In genomic region chr7:120671271-120671670, GRCm38 (mm10) we compare ENCODE assay signal across 13 mouse cellular contexts. TPM values are rescaled to one million over a fixed set of nuclear protein-coding genes. Genes with fewer than 3 reads are reported as not detected.
"Had no signal": no experiment of that assay in that cellular context is flagged by ENCODE, and none has a peak within 500 bp of the region (broad histone marks: within the 10 kb centered on the region; RNA-seq: fewer than 3 reads in every experiment).

No protein-coding gene starts in this region.

- H3K4me2 ChIP-seq: liver, embryonic 11.5 days; liver, embryonic 15.5 days; midbrain, embryonic 13.5 days had no signal

- H3K4me3 ChIP-seq: left cerebral cortex, adult 2 months; limb, embryonic 10.5 days; liver, embryonic 15.5 days; midbrain, embryonic 13.5 days had no signal

- H3K27ac ChIP-seq: left cerebral cortex, adult 2 months; limb, embryonic 10.5 days; liver, embryonic 15.5 days; midbrain, embryonic 13.5 days had no signal

- H3K36me3 ChIP-seq: limb, embryonic 10.5 days; liver, embryonic 15.5 days; midbrain, embryonic 13.5 days had no signal

- H3K27me3 ChIP-seq: midbrain, embryonic 13.5 days had no signal

- H3K9me3 ChIP-seq: limb, embryonic 10.5 days; liver, embryonic 15.5 days; midbrain, embryonic 13.5 days had no signal

- DNase-seq: lung, adult 2 months; retina, postnatal 1 day; right cerebral cortex, postnatal 4 days; spleen, adult 18-20 months; thymus, adult 18-20 months; thymus, postnatal 14 days had no signal

- H3K9ac ChIP-seq: liver, embryonic 15.5 days; midbrain, embryonic 13.5 days had no signal

- ATAC-seq: midbrain, embryonic 13.5 days had no signal

RNA-seq across cellular contexts. Expression of gene Pdzd9, which starts 1.1 kb away (rescaled TPM):
- total RNA-seq: layer of hippocampus, postnatal 25 days; left cerebral cortex, adult 2 months; neutrophil, adult 5-6 weeks had no signal
- polyA plus RNA-seq: lung, adult 2 months had no signal
